Mouse (Mus musculus) cerebral cortex, adult 2 months (tissue): ENCODE results near the gene Fryl.

Experiments used
- WGBS: fragments of 180-500 bp; shearing (Covaris S2); methylation state at CpG from one replicate; pipeline ENCODE4 v1.1.7; 2018; 5-methylcytosine and 5-hydroxymethylcytosine counted together

Gene Fryl

GRCm38 (mm10) chr5:73256352-73257065, at the start of gene Fryl:
Gene Fryl (minus strand): TSS chr5:73256619.
- under 1% methylated on average over 44 of the region's 44 CpGs for WGBS

GRCm38 (mm10) chr5:73304507-73304906, 48.1 kb upstream of the Fryl start:
- WGBS = 67% methylated on average over 12 of the region's 12 CpGs

- 85% methylated on average over 7 of the region's 7 CpGs for WGBS
Observed at GRCm38 (mm10) chr5:73301601-73302307, 45.3 kb upstream of the Fryl start.

- WGBS = 53% methylated on average over 4 of the region's 4 CpGs
Observed at GRCm38 (mm10) chr5:73295916-73296315, 39.5 kb upstream of the Fryl start.

- 90% methylated on average over 7 of the region's 7 CpGs for WGBS
Observed at GRCm38 (mm10) chr5:73295016-73295415, 38.6 kb upstream of the Fryl start.

GRCm38 (mm10) chr5:73293458-73293827, 37.0 kb upstream of the Fryl start:
- WGBS = 6% methylated on average over 8 of the region's 8 CpGs

GRCm38 (mm10) chr5:73292502-73293457, 36.4 kb upstream of the Fryl start, which contains the start of gene Ociad1:
Gene Ociad1 (plus strand): TSS chr5:73292784.
- under 1% methylated on average over 58 of the region's 58 CpGs for WGBS

- 59% methylated on average over 2 of the region's 2 CpGs for WGBS
Observed at GRCm38 (mm10) chr5:73289900-73290299, 33.5 kb upstream of the Fryl start.

GRCm38 (mm10) chr5:73286603-73287002, 30.2 kb upstream of the Fryl start:
- 84% methylated on average over 5 of the region's 5 CpGs for WGBS

GRCm38 (mm10) chr5:73285470-73285978, 29.1 kb upstream of the Fryl start:
- 70% methylated on average over 3 of the region's 3 CpGs for WGBS

- 67% methylated on average over 4 of the region's 4 CpGs for WGBS
Observed at GRCm38 (mm10) chr5:73280567-73280850, 24.1 kb upstream of the Fryl start.

- 55% methylated on average over 4 of the region's 4 CpGs for WGBS
Observed at GRCm38 (mm10) chr5:73279732-73280566, 23.5 kb upstream of the Fryl start.

- WGBS = 50% methylated on average over 10 of the region's 10 CpGs
Observed at GRCm38 (mm10) chr5:73279190-73279589, 22.8 kb upstream of the Fryl start.

GRCm38 (mm10) chr5:73274941-73275340, 18.5 kb upstream of the Fryl start:
- WGBS = 96% methylated on average over 2 of the region's 2 CpGs

- WGBS = 86% methylated on average over 4 of the region's 4 CpGs
Observed at GRCm38 (mm10) chr5:73273171-73273570, 16.8 kb upstream of the Fryl start.

GRCm38 (mm10) chr5:73270612-73271011, 14.2 kb upstream of the Fryl start:
- WGBS = 44% methylated on average over 6 of the region's 6 CpGs

GRCm38 (mm10) chr5:73268636-73269213, 12.3 kb upstream of the Fryl start:
- WGBS = 63% methylated on average over 11 of the region's 11 CpGs

- WGBS = 78% methylated on average over 5 of the region's 5 CpGs
Observed at GRCm38 (mm10) chr5:73265460-73265859, 9.0 kb upstream of the Fryl start.

- 45% methylated on average over 5 of the region's 5 CpGs for WGBS
Observed at GRCm38 (mm10) chr5:73264122-73264521, 7.7 kb upstream of the Fryl start.

GRCm38 (mm10) chr5:73257723-73258122, 1.3 kb upstream of the Fryl start:
- WGBS = 62% methylated on average over 8 of the region's 8 CpGs

- 4% methylated on average over 11 of the region's 11 CpGs for WGBS
Observed at GRCm38 (mm10) chr5:73257096-73257495, 677 bp upstream of the Fryl start.
